Mouse (Mus musculus) stomach, postnatal 0 days (tissue): ENCODE data around the gene Cdh23. TPM values are rescaled to one million over a fixed set of nuclear protein-coding genes. Genes with fewer than 3 reads are reported as not detected.
A peak's percentile ranks its signal among the peaks of the same experiment; 100 is the strongest.

Experiments used
- ATAC-seq: fragments of 200-750 bp; cut with Nextera tagmentation; 2 replicates; pipeline ENCODE4 v1.8.0; 2017; ENCODE audit not compliant: low FRiP score, low TSS enrichment
- DNase-seq: peaks from one replicate; pipeline ENCODE4 v3.0.0-alpha.2; 2016; ENCODE audit warnings: low spot score
- H3K27ac ChIP-seq: fragments of 300-500 bp; sonication (generic); replicated peaks from 2 replicates; pipeline ENCODE4 v1.5.1; 2014; ENCODE audit warnings: mild to moderate bottlenecking, control low read depth
- H3K27me3 ChIP-seq: fragments of 300-500 bp; sonication (generic); 2 replicates; pipeline ENCODE4 v1.6.1; 2014; ENCODE audit warnings: low read length; ENCODE audit not compliant: control insufficient read depth, insufficient read depth
- H3K36me3 ChIP-seq: fragments of 300-500 bp; sonication (generic); 2 replicates; pipeline ENCODE4 v1.6.1; 2014; ENCODE audit warnings: low read length, mixed read lengths; ENCODE audit not compliant: control insufficient read depth, insufficient read depth
- H3K4me1 ChIP-seq: fragments of 300-500 bp; sonication (generic); replicated peaks from 2 replicates; pipeline ENCODE4 v1.6.1; 2014; ENCODE audit warnings: antibody characterized with exemption; ENCODE audit not compliant: control insufficient read depth, insufficient read depth
- H3K4me2 ChIP-seq: fragments of 300-500 bp; sonication (generic); replicated peaks from 2 replicates; pipeline ENCODE4 v1.6.1; 2014; ENCODE audit warnings: low read depth, mild to moderate bottlenecking, control low read depth, moderate library complexity
- H3K4me3 ChIP-seq: fragments of 300-500 bp; sonication (generic); 2 replicates; pipeline ENCODE4 v1.5.1; 2014; ENCODE audit warnings: low read depth, low read length, control low read depth
- H3K9ac ChIP-seq: fragments of 300-500 bp; sonication (generic); 2 replicates; pipeline ENCODE4 v1.6.1; 2014; ENCODE audit warnings: mild to moderate bottlenecking, low read length, control low read depth, mixed read lengths
- H3K9me3 ChIP-seq: fragments of 300-500 bp; sonication (generic); 2 replicates; pipeline ENCODE4 v1.6.1; 2016; ENCODE audit warnings: low read length; ENCODE audit not compliant: control insufficient read depth
- CTCF ChIP-seq: IDR thresholded peaks from 2 replicates; pipeline ENCODE4 v1.5.1; 2016; ENCODE audit warnings: antibody characterized with exemption, low read depth, mild to moderate bottlenecking, moderate library complexity
- EP300 ChIP-seq: optimal IDR thresholded peaks from 2 replicates; pipeline ENCODE3; 2016; ENCODE audit warnings: antibody characterized with exemption
- WGBS: fragments of 180-500 bp; shearing (Covaris S2); extraction: QIAGEN DNeasy Blood & Tissue Kit; methylation state at CpG from one replicate; pipeline ENCODE4 v1.1.7; 2014; 5-methylcytosine and 5-hydroxymethylcytosine counted together
- polyA plus RNA-seq: library from polyadenylated mRNA; unstranded; fragments of >200 nt; fragmentation: Nextera tagmentation; extraction: Ambion mirVana; gene quantifications from 2 replicates; pipeline ENCODE4 v1.2.1, GENCODE M21; 2015

Cdh23 gene
- polyA plus RNA-seq, 1 experiment from 2014 or later = 0.18 TPM

GRCm38 (mm10) chr10:60539164-60539914, 157.0 kb downstream of the Cdh23 start:
- Histone ChIP-seq H3K9me3 (no peaks in the 10 kb centered on the region), H3K4me1 (no peaks in the 10 kb centered on the region), H3K27ac (no peak overlapping the region), H3K4me3 (no peak overlapping the region), H3K4me2 (no peak overlapping the region), H3K27me3 (no peaks in the 10 kb centered on the region), H3K9ac (no peak overlapping the region), H3K36me3 (no peaks in the 10 kb centered on the region)
- no peak for DNase-seq
- no peak for TF ChIP-seq EP300
- no peak for TF ChIP-seq CTCF
- WGBS = 71% methylated on average over 18 of the region's 18 CpGs
- ATAC-seq = no peak

GRCm38 (mm10) chr10:60536098-60536811, 160.0 kb downstream of the Cdh23 start:
- H3K4me2 ChIP-seq = no peak overlapping the region; the same call in 1 of the 2 replicates
- H3K4me3 ChIP-seq = no peak overlapping the region
- 9% methylated on average over 12 of the region's 14 CpGs for WGBS
- no peaks in the 10 kb centered on the region for H3K27me3 ChIP-seq
- ATAC-seq (peak; percentile 61; the same call in 1 of the 2 replicates), DNase-seq (peak; percentile 44)
- no peaks in the 10 kb centered on the region for H3K9me3 ChIP-seq
- no peak overlapping the region for H3K9ac ChIP-seq
- no peak overlapping the region for H3K27ac ChIP-seq
- no peaks in the 10 kb centered on the region for H3K36me3 ChIP-seq
- TF ChIP-seq CTCF (no peak), EP300 (no peak)
- no peaks in the 10 kb centered on the region for H3K4me1 ChIP-seq

DNA sequence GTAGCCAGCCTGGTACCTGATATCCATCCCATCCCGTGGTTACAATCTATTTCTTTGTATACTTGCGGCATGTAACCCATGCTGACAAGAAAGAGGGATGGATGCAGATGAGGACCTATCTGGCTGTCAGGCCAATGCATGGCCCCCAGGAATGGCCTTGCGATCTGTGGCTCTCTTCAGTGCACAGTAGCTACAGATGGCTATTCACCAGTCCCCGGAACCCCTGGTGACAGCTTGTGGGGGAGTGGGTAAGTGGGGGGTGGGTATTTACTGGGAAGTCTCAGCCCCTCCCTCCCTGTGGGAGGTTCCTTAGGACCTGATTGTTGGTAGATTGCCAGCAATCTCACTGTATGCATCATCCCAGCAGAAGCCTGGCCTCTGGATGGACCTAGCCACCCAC, 163.8 kb downstream of the Cdh23 start:
- no peak for TF ChIP-seq EP300
- TF ChIP-seq CTCF = no peak
- Histone ChIP-seq H3K4me1 (no peaks in the 10 kb centered on the region), H3K4me2 (no peak overlapping the region), H3K9me3 (no peaks in the 10 kb centered on the region), H3K4me3 (no peak overlapping the region), H3K27ac (no peak overlapping the region), H3K36me3 (no peaks in the 10 kb centered on the region), H3K27me3 (no peaks in the 10 kb centered on the region), H3K9ac (no peak overlapping the region)
- DNase-seq (no peak), ATAC-seq (no peak)
- WGBS = 60% methylated on average over 4 of the region's 4 CpGs

- ATAC-seq = peak; percentile 44; the same call in 1 of the 2 replicates
- peak; percentile 26 for DNase-seq
- no peak for TF ChIP-seq EP300
- TF ChIP-seq CTCF = peak; percentile 86
- H3K27me3 ChIP-seq = no peaks in the 10 kb centered on the region
- H3K9ac ChIP-seq = no peak overlapping the region
- no peaks in the 10 kb centered on the region for H3K36me3 ChIP-seq
- no peak overlapping the region for H3K27ac ChIP-seq
- no peaks in the 10 kb centered on the region for H3K9me3 ChIP-seq
- H3K4me3 ChIP-seq = no peak overlapping the region
- 31% methylated on average over 2 of the region's 2 CpGs for WGBS
- H3K4me2 ChIP-seq = no peak overlapping the region
- H3K4me1 ChIP-seq = no peaks in the 10 kb centered on the region
Observed at GRCm38 (mm10) chr10:60531349-60531748, 164.9 kb downstream of the Cdh23 start.

- 53% methylated on average over 10 of the region's 10 CpGs for WGBS
- Histone ChIP-seq H3K9ac (no peak overlapping the region), H3K4me1 (no peaks in the 10 kb centered on the region), H3K9me3 (no peaks in the 10 kb centered on the region), H3K27ac (no peak overlapping the region), H3K4me2 (no peak overlapping the region), H3K4me3 (no peak overlapping the region), H3K27me3 (no peaks in the 10 kb centered on the region), H3K36me3 (no peaks in the 10 kb centered on the region)
- ATAC-seq (no peak), DNase-seq (no peak)
- TF ChIP-seq CTCF (no peak), EP300 (no peak)
Observed at GRCm38 (mm10) chr10:60530633-60531032, 165.7 kb downstream of the Cdh23 start.

GRCm38 (mm10) chr10:60527949-60528348, 168.3 kb downstream of the Cdh23 start:
- Histone ChIP-seq H3K4me3 (no peak overlapping the region), H3K36me3 (no peaks in the 10 kb centered on the region), H3K9ac (no peak overlapping the region), H3K27ac (no peak overlapping the region), H3K9me3 (no peaks in the 10 kb centered on the region), H3K4me2 (no peak overlapping the region), H3K4me1 (no peaks in the 10 kb centered on the region), H3K27me3 (no peaks in the 10 kb centered on the region)
- no peak for TF ChIP-seq CTCF
- DNase-seq (no peak), ATAC-seq (no peak)
- 82% methylated on average over 7 of the region's 7 CpGs for WGBS
